In genomic region chr1:31152799-31153426, GRCm38 (mm10) we compare ENCODE assay signal across 13 mouse cellular contexts. TPM values are rescaled to one million over a fixed set of nuclear protein-coding genes. Genes with fewer than 3 reads are reported as not detected.
DNase-seq lines count a peak whose midpoint lies in the region; ATAC-seq lines count a peak whose summit lies in the region.
"Had no signal": no experiment of that assay in that cellular context is flagged by ENCODE, and none has a peak within 500 bp of the region (broad histone marks: within the 10 kb centered on the region; RNA-seq: fewer than 3 reads in every experiment).

No protein-coding gene starts in this region.

- no peak overlapping the region for H3K27ac ChIP-seq in midbrain, embryonic 16.5 days (ENCODE audit: low read length)
- no peak overlapping the region for H3K27ac ChIP-seq in forebrain, embryonic 12.5 days
- H3K27ac ChIP-seq: macrophage had no signal

- H3K4me1 ChIP-seq in midbrain, embryonic 16.5 days (ENCODE audit: control insufficient read depth, insufficient read depth, low read length): no peaks in the 10 kb centered on the region
- no peaks in the 10 kb centered on the region for H3K4me1 ChIP-seq in forebrain, embryonic 12.5 days

- WGBS in midbrain, embryonic 16.5 days: 74% methylated on average over 2 of the region's 2 CpGs
- 57% methylated on average over 2 of the region's 2 CpGs for WGBS in forebrain, embryonic 12.5 days

- no peak overlapping the region for H3K9ac ChIP-seq in midbrain, embryonic 16.5 days (ENCODE audit: low read depth, low read length)
- H3K9ac ChIP-seq in forebrain, embryonic 12.5 days: no peak overlapping the region

- no peak overlapping the region for H3K4me3 ChIP-seq in midbrain, embryonic 16.5 days (ENCODE audit: low read depth, low read length)
- no peak overlapping the region for H3K4me3 ChIP-seq in forebrain, embryonic 12.5 days (replicated peaks)

- no peaks in the 10 kb centered on the region for H3K27me3 ChIP-seq in midbrain, embryonic 16.5 days (ENCODE audit: control insufficient read depth, insufficient read depth, low read depth, low read length)
- no peaks in the 10 kb centered on the region for H3K27me3 ChIP-seq in forebrain, embryonic 12.5 days

- H3K4me2 ChIP-seq in midbrain, embryonic 16.5 days (ENCODE audit: low read length): no peak overlapping the region
- H3K4me2 ChIP-seq in forebrain, embryonic 12.5 days: no peak overlapping the region

- peak; percentile 56 for ATAC-seq in midbrain, embryonic 16.5 days
- no peak for ATAC-seq in forebrain, embryonic 12.5 days (ENCODE audit: low FRiP score)

- no peaks in the 10 kb centered on the region for H3K9me3 ChIP-seq in midbrain, embryonic 16.5 days (replicated peaks; ENCODE audit: control insufficient read depth, low read length, poor library complexity, severe bottlenecking)
- no peaks in the 10 kb centered on the region for H3K9me3 ChIP-seq in forebrain, embryonic 12.5 days

- peak; percentile 11 for DNase-seq in kidney, postnatal 14 days
- no peak for DNase-seq in kidney, adult 11 months
- DNase-seq in R1 (ENCODE audit: low read depth, low spot score): peak; percentile 13
- peak; percentile 16 for DNase-seq in heart, postnatal 4 days
- DNase-seq in spleen, adult 18-20 months: no peak
- DNase-seq: thymus, postnatal 4 days had no signal

- H3K36me3 ChIP-seq in midbrain, embryonic 16.5 days (ENCODE audit: control insufficient read depth, insufficient read depth, low read length): no peaks in the 10 kb centered on the region
- H3K36me3 ChIP-seq in forebrain, embryonic 12.5 days (replicated peaks): no peaks in the 10 kb centered on the region

RNA-seq across cellular contexts. Expression of gene Lgsn, which starts 23.3 kb away (rescaled TPM):
- not detected for total RNA-seq in heart, postnatal 4 days (2021)
- polyA plus RNA-seq in midbrain, embryonic 16.5 days (2015; fragmentation: Nextera tagmentation; extraction: Ambion mirVana): not detected in 2 replicates
- polyA plus RNA-seq in forebrain, embryonic 12.5 days (2016; fragmentation: Nextera tagmentation; extraction: Ambion mirVana): not detected in 2 replicates
- total RNA-seq: granulocyte monocyte progenitor cell, adult 5-6 weeks; layer of hippocampus, postnatal 14 days had no signal
- polyA plus RNA-seq: brain, embryonic 14.5 days; embryonic facial prominence, embryonic 11.5 days; macrophage had no signal

Comparison
In these comparisons a context has a peak if more than half of its experiments do, and no peak if none do; other contexts are left out.
1. DNase-seq: peak in kidney, postnatal 14 days (single experiment), R1 (single experiment) and heart, postnatal 4 days (single experiment); none in kidney, adult 11 months (single experiment) and spleen, adult 18-20 months (0 of 2).